Mouse (Mus musculus) spleen, adult 2 months (tissue): ENCODE measurements around the gene Tmem189. TPM values are rescaled to one million over a fixed set of nuclear protein-coding genes. Genes with fewer than 3 reads are reported as not detected.

Experiments
- DNase-seq, 2 experiments: peaks; one replicate each; pipeline versions ENCODE4 v3.0.0 to v3.0.0-alpha.2; 2012 to 2021; ENCODE audit warnings: low spot score in 2 of 2, low read depth in 1 of 2
- H3K27ac ChIP-seq: fragments of 200-500 bp; 2 replicates; pipeline ENCODE4 v1.5.1; 2012; ENCODE audit warnings: low read length, inconsistent platforms; ENCODE audit not compliant: insufficient read depth
- H3K27me3 ChIP-seq: fragments of 200-500 bp; 2 replicates; pipeline ENCODE4 v1.6.1; 2012; ENCODE audit warnings: mild to moderate bottlenecking, moderate library complexity, low read length, inconsistent platforms; ENCODE audit not compliant: control insufficient read depth, insufficient read depth
- H3K36me3 ChIP-seq: fragments of 200-500 bp; 2 replicates; pipeline ENCODE4 v1.6.1; 2012; ENCODE audit warnings: mild to moderate bottlenecking, low read length, inconsistent platforms; ENCODE audit not compliant: control insufficient read depth, insufficient read depth
- H3K4me1 ChIP-seq: fragments of 200-500 bp; 2 replicates; pipeline ENCODE4 v1.6.1; 2011; ENCODE audit warnings: inconsistent platforms; ENCODE audit not compliant: control insufficient read depth, insufficient read depth, insufficient read length
- H3K4me3 ChIP-seq: fragments of 200-500 bp; 2 replicates; pipeline ENCODE4 v1.5.1; 2011; ENCODE audit warnings: mild to moderate bottlenecking, inconsistent platforms; ENCODE audit not compliant: insufficient read depth, insufficient read length; ENCODE audit errors: extremely low read depth
- CTCF ChIP-seq: fragments of 200-500 bp; IDR thresholded peaks from 2 replicates; pipeline ENCODE4 v1.5.1; 2011; ENCODE audit warnings: mild to moderate bottlenecking, inconsistent platforms; ENCODE audit not compliant: insufficient read depth, insufficient read length, insufficient replicate concordance; ENCODE audit errors: extremely low read depth
- POLR2A ChIP-seq: fragments of 200-500 bp; IDR thresholded peaks from 2 replicates; pipeline ENCODE4 v1.6.1; 2011; ENCODE audit warnings: low read depth, low read length, inconsistent platforms
- WGBS: fragments of 180-500 bp; shearing (Covaris S2); methylation state at CpG from one replicate; pipeline ENCODE4 v1.1.7; 2018; 5-methylcytosine and 5-hydroxymethylcytosine counted together
- polyA plus RNA-seq: library from polyadenylated mRNA; depleted of rRNA; stranded (reverse); fragments of >200 nt; gene quantifications from 2 replicates; pipeline ENCODE4 v1.2.3, GENCODE M21; 2012

The Tmem189 gene
- polyA plus RNA-seq, 1 experiment, result 90.7 TPM

DNA sequence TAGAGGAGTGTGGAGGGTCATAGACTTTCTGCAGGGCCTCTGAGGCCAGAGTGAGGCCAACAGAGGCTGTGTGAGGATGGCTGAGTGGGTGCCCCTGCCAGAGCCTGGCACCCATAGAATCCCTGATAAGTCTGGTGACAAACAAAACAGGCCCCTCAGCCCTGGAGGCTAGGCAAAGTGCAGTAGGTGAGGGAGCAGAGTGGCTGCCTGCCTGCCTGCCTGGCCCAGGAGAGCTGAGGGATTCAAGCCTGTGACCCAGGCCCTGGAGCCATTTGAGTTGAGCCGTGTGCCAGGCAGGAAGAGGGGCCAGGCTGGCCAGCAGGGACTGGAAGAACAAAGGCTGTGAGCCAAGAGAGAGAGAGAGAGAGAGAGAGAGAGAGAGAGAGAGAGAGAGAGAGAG, 4.6 kb upstream of the Tmem189 start:
- H3K27ac ChIP-seq, result no peak overlapping the region
- WGBS, result 78% methylated on average over 1 of the region's 1 CpGs

DNA sequence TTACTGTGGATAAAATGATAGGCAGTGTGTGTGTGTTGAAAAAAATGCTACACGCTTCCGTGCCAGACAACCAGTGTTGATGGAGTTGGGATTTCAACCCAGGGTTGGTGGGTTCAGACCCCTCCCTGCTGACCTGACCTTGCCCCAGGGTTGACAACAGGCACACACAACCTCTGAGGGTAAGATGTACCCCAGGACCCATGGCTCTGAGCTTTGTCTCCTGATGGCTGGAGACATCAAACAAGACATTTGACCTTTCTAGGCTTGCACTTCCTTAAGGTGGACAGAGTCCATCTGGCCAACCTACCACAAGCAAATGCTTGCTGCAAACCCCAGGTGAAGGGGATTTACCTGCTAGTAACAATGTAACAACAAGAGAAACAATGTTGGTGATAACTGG, 3.9 kb upstream of the Tmem189 start:
- TF ChIP-seq CTCF (no peak), POLR2A (no peak)
- no peak overlapping the region for H3K4me3 ChIP-seq
- WGBS, result 92% methylated on average over 2 of the region's 2 CpGs
- no peak overlapping the region for H3K27ac ChIP-seq
- H3K36me3 ChIP-seq, result no peaks in the 10 kb centered on the region
- DNase-seq, result no peak
- peaks cover 5% of the 10 kb centered on the region for H3K4me1 ChIP-seq
- no peaks in the 10 kb centered on the region; the same call in 1 of the 2 replicates for H3K27me3 ChIP-seq

More for the DNA sequence above, 4.6 kb upstream of the Tmem189 start:
- DNase-seq, result no peak
- TF ChIP-seq POLR2A (no peak), CTCF (no peak)
- Histone ChIP-seq H3K4me1 (peaks cover 5% of the 10 kb centered on the region), H3K36me3 (no peaks in the 10 kb centered on the region), H3K27me3 (no peaks in the 10 kb centered on the region; the same call in 1 of the 2 replicates), H3K4me3 (no peak overlapping the region)

DNA sequence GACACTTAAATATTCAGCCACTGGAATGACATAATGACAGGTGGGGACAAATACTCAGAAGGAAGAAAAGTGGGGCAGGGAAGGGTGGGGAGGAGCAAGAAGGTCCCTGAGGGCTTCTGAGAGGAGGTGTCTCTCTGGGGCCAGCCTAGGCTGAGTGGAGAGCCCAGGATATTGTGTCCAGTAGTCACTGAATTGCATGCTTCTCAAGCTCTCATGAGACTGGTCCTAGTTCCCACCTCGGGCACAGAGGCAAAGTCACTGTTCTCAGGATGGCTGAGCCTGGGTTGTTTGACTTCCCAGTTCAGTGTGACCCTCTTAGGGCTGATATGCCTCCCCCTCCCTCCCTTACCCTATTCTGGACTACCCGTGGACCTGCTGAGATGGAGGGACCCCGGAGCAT, 3.2 kb upstream of the Tmem189 start:
- no peak for DNase-seq
- H3K27me3 ChIP-seq, result no peaks in the 10 kb centered on the region; the same call in 1 of the 2 replicates
- H3K36me3 ChIP-seq, result no peaks in the 10 kb centered on the region
- no peak overlapping the region for H3K27ac ChIP-seq
- TF ChIP-seq CTCF, result no peak
- no peak for TF ChIP-seq POLR2A
- no peak overlapping the region for H3K4me3 ChIP-seq
- 77% methylated on average over 3 of the region's 3 CpGs for WGBS
- peaks cover 5% of the 10 kb centered on the region for H3K4me1 ChIP-seq

DNA sequence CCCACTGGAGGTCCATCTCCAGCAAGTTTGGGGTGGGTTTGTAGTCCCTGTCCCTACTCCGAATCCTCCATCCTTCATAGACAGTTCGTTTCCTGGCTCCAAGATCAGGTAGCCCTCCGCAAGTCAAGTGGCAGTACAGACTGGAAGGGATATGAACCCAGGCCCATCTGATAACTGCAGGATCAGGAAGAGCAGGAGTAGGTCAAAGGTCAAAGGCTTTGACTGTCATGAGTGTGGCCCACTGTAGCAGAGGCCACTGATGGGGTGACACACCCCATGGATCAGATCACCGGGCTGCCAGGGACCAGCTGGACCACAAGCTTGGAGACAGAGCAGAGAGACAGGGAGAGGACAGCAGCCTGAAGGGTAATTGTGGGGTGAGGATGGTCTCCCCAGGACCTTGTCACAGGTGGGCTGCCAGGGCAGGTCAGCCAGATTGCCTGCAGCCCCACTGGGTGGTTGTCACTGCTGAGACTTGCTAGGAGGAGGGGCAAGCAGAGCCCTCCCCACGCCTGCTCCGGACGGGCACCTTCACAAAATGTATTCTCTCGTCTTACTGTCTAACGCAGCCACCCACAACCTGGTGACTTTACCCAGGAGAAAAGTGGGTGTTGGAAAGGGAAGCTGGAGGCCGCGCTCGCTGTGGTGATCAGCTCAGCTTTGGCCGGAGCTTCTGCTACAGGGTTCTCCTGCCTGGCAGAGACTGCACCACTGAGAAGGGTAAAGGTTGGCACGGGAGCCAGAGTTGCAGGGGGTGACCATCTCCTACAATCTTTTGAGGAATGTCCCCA, 2.4 kb upstream of the Tmem189 start:
- no peak for TF ChIP-seq POLR2A
- peaks cover 3% of the 10 kb centered on the region; the same call in 1 of the 2 replicates for H3K4me1 ChIP-seq
- DNase-seq, result no peak
- no peak overlapping the region for H3K4me3 ChIP-seq
- 92% methylated on average over 14 of the region's 14 CpGs for WGBS
- H3K27me3 ChIP-seq, result no peaks in the 10 kb centered on the region; the same call in 1 of the 2 replicates
- H3K27ac ChIP-seq, result no peak overlapping the region
- no peaks in the 10 kb centered on the region for H3K36me3 ChIP-seq

DNA sequence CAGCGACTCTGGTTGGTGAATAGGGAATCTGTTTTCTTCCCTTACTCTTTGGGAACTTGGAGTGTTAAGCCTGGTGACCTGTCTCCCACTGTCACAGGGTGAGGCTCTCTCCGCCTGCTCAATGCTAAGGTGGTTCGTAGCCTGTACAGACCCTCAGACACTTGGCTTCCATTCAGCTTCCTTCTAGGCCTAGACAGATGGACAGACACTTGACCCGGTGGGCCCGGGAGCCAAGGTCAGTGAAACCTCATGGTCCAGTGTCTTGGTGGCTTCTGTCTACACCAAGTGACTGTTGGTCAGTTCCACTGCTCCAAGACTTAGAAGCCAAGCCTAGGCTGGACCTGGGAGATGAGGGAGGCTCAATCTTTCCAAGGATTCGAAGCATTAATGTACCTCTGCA, 1.8 kb upstream of the Tmem189 start:
- Histone ChIP-seq H3K27me3 (no peaks in the 10 kb centered on the region; the same call in 1 of the 2 replicates), H3K36me3 (no peaks in the 10 kb centered on the region), H3K4me3 (peak overlapping the region; percentile 5; the same call in 1 of the 2 replicates), H3K27ac (no peak overlapping the region), H3K4me1 (peaks cover 3% of the 10 kb centered on the region; the same call in 1 of the 2 replicates)
- DNase-seq, result no peak
- WGBS, result 86% methylated on average over 6 of the region's 6 CpGs
- no peak for TF ChIP-seq POLR2A
- TF ChIP-seq CTCF, result no peak

DNA sequence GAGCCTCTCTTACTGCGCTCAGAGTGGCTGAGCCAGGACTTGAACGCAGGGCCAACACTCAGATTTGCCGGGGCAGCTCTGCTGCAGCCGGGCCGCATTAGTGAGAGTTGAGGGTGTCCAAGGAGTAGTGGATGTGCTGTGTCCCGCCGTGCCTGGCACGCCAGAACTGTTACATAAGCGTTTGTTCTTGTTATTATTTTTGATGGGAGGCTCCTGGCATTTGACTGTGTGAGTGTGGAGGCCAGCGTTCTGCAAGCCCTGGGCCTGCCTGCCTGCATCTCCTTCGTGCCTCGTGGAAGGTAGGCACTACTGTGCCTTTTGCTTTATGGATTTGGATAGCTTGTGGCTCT, 1.3 kb upstream of the Tmem189 start:
- Histone ChIP-seq H3K27me3 (no peaks in the 10 kb centered on the region; the same call in 1 of the 2 replicates), H3K4me1 (peaks cover 3% of the 10 kb centered on the region; the same call in 1 of the 2 replicates), H3K36me3 (no peaks in the 10 kb centered on the region), H3K4me3 (peak overlapping the region; percentile 21; the same call in 1 of the 2 replicates), H3K27ac (peak overlapping the region; percentile 34)
- TF ChIP-seq CTCF, result no peak
- TF ChIP-seq POLR2A, result no peak
- 76% methylated on average over 12 of the region's 12 CpGs for WGBS
- no peak for DNase-seq

DNA sequence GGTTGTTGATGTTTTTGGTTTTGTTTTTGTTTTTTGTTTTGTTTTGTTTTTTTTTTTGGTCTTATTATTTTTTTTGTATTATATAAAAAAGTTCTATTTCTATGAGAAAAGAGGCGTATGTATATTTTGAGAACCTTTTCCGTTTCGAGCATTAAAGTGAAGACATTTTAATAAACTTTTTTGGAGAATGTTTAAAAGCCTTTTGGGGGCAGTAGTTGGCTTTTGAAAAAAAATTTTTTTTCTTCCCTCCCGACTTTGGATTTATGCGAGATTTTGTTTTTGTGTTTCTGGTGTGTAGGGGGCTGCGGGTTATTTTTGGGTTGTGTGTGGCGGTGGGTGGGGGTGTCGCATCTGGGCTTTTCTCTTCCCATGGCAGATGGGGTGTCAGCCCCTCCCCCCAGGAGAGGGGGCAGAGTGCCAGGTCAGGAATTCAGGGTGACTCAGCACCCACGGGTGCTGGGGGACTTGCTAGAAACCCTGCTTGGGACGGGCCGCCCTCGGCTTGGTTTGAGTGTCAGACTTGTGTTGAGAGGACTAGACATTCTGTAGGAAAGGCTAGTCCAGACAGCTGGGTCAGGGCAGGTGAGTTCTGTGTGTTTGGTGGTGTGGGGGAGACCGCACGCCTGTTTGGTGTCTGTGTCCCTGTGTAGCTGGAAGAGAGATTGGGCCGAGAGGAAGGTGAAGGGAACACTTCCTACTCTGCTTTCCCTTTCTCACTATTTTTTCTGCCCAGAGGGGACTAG, 768 bp upstream of the Tmem189 start:
- Histone ChIP-seq H3K27me3 (no peaks in the 10 kb centered on the region; the same call in 1 of the 2 replicates), H3K27ac (peak overlapping the region; percentile 34), H3K4me1 (peaks cover 3% of the 10 kb centered on the region; the same call in 1 of the 2 replicates), H3K4me3 (peak overlapping the region; percentile 78), H3K36me3 (no peaks in the 10 kb centered on the region)
- DNase-seq, result no peak
- TF ChIP-seq CTCF, result no peak
- no peak for TF ChIP-seq POLR2A
- 23% methylated on average over 15 of the region's 15 CpGs for WGBS
